Mouse (Mus musculus) liver, adult 2 months (tissue): Measurements from ENCODE around the gene Intu. TPM values are rescaled to one million over a fixed set of nuclear protein-coding genes. Genes with fewer than 3 reads are reported as not detected.

ENCODE experiments used
- DNase-seq: peaks from one replicate; pipeline ENCODE4 v3.0.0-alpha.2; 2011; ENCODE audit warnings: low read depth, low spot score; ENCODE audit errors: extremely low read depth
- H3K27ac ChIP-seq: fragments of 200-500 bp; replicated peaks from 2 replicates; pipeline ENCODE4 v1.5.1; 2012; ENCODE audit warnings: low read depth, mild to moderate bottlenecking, control low read depth, inconsistent platforms, low read length; ENCODE audit not compliant: insufficient read depth
- H3K27me3 ChIP-seq: fragments of 200-500 bp; 2 replicates; pipeline ENCODE4 v1.6.1; 2012; ENCODE audit warnings: mild to moderate bottlenecking, moderate library complexity, low read length, inconsistent platforms; ENCODE audit not compliant: control insufficient read depth, insufficient read depth
- H3K36me3 ChIP-seq: fragments of 200-500 bp; 2 replicates; pipeline ENCODE4 v1.6.1; 2012; ENCODE audit warnings: low read length, inconsistent platforms; ENCODE audit not compliant: control insufficient read depth, insufficient read depth
- H3K4me1 ChIP-seq: fragments of 200-500 bp; 2 replicates; pipeline ENCODE4 v1.6.1; 2011; ENCODE audit warnings: low read length; ENCODE audit not compliant: control insufficient read depth, insufficient read depth
- H3K4me3 ChIP-seq: fragments of 200-500 bp; 2 replicates; pipeline ENCODE4 v1.5.1; 2011; ENCODE audit warnings: low read depth, mild to moderate bottlenecking, control low read depth, low read length, moderate library complexity; ENCODE audit not compliant: insufficient read depth
- H3K79me2 ChIP-seq: fragments of 200-500 bp; 2 replicates; pipeline ENCODE4 v1.6.1; 2012; ENCODE audit warnings: inconsistent platforms, mild to moderate bottlenecking, low read length, moderate library complexity; ENCODE audit not compliant: control insufficient read depth, insufficient read depth
- H3K9ac ChIP-seq: fragments of 200-500 bp; 2 replicates; pipeline ENCODE4 v1.6.1; 2012; ENCODE audit warnings: low read depth, mild to moderate bottlenecking, control low read depth, inconsistent platforms, low read length
- CTCF ChIP-seq: fragments of 200-500 bp; IDR thresholded peaks from 2 replicates; pipeline ENCODE4 v1.5.1; 2011; ENCODE audit warnings: low read depth, low read length, control low read depth
- POLR2A ChIP-seq: fragments of 200-500 bp; IDR thresholded peaks from 2 replicates; pipeline ENCODE4 v1.6.1; 2011; ENCODE audit warnings: low read length, control low read depth; ENCODE audit not compliant: insufficient read depth; ENCODE audit errors: extremely low read depth
- WGBS: fragments of 180-500 bp; shearing (Covaris S2); methylation state at CpG from one replicate; pipeline ENCODE4 v1.1.7; 2018; 5-methylcytosine and 5-hydroxymethylcytosine counted together
- polyA plus RNA-seq: library from polyadenylated mRNA; depleted of rRNA; stranded (reverse); fragments of >200 nt; gene quantifications from 2 replicates; pipeline ENCODE4 v1.2.3, GENCODE M21; 2012
- total RNA-seq: library from RNA; depleted of rRNA; stranded (reverse); fragments of >200 nt; gene quantifications from 2 replicates; pipeline ENCODE4 v1.2.3, GENCODE M21; 2014

Gene Intu
- total and polyA plus RNA-seq, 2 experiments: 0.82 to 2.2 TPM

GRCm38 (mm10) chr3:40532256-40532655 lies 1.2 kb downstream of the Intu start:
- H3K4me3 ChIP-seq: no peak overlapping the region
- no peak overlapping the region for H3K9ac ChIP-seq
- TF ChIP-seq POLR2A (no peak), CTCF (no peak)
- peaks cover 4% of the 10 kb centered on the region; the same call in 1 of the 2 replicates for H3K4me1 ChIP-seq
- H3K79me2 ChIP-seq: no peaks in the 10 kb centered on the region
- H3K27me3 ChIP-seq: peaks cover 2% of the 10 kb centered on the region; the same call in 1 of the 2 replicates
- 65% methylated on average over 11 of the region's 11 CpGs for WGBS
- H3K36me3 ChIP-seq: no peaks in the 10 kb centered on the region
- DNase-seq: no peak
- no peak overlapping the region for H3K27ac ChIP-seq

DNA sequence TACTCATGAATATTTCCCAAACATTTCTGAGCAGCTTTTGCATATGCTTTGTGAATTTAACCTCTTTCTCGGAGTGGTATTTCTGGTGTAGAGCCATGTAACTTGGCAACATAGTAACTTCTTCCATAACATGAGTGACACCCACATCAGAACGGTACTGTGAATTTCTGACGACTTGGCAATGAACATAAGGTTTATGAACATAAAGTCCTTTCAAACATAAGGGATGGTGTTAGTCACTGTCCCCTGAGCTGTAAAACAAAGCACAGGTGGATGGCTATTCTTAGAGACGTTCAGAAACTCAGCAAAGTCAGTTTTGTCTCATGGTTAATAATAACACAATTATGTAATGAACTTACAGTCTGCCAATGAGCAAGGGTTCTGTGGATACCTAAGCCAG lies 3.1 kb downstream of the Intu start:
- TF ChIP-seq CTCF (no peak), POLR2A (no peak)
- H3K36me3 ChIP-seq: no peaks in the 10 kb centered on the region
- WGBS: 70% methylated on average over 4 of the region's 4 CpGs
- no peaks in the 10 kb centered on the region for H3K79me2 ChIP-seq
- H3K4me1 ChIP-seq: peaks cover 4% of the 10 kb centered on the region; the same call in 1 of the 2 replicates
- H3K4me3 ChIP-seq: no peak overlapping the region
- H3K27ac ChIP-seq: no peak overlapping the region
- peaks cover 2% of the 10 kb centered on the region; the same call in 1 of the 2 replicates for H3K27me3 ChIP-seq
- no peak overlapping the region for H3K9ac ChIP-seq
- DNase-seq: no peak

- DNase-seq: peak; percentile 51
- no peaks in the 10 kb centered on the region for H3K36me3 ChIP-seq
- peak overlapping the region; percentile 91 for H3K9ac ChIP-seq
- TF ChIP-seq POLR2A (no peak), CTCF (no peak)
- H3K4me3 ChIP-seq: peak overlapping the region; percentile 99
- H3K79me2 ChIP-seq: no peaks in the 10 kb centered on the region
- no peaks in the 10 kb centered on the region for H3K27me3 ChIP-seq
- no peak overlapping the region for H3K27ac ChIP-seq
- WGBS: 3% methylated on average over 45 of the region's 45 CpGs
- H3K4me1 ChIP-seq: no peaks in the 10 kb centered on the region
Measured at GRCm38 (mm10) chr3:40540567-40541554, 9.8 kb downstream of the Intu start.

DNA sequence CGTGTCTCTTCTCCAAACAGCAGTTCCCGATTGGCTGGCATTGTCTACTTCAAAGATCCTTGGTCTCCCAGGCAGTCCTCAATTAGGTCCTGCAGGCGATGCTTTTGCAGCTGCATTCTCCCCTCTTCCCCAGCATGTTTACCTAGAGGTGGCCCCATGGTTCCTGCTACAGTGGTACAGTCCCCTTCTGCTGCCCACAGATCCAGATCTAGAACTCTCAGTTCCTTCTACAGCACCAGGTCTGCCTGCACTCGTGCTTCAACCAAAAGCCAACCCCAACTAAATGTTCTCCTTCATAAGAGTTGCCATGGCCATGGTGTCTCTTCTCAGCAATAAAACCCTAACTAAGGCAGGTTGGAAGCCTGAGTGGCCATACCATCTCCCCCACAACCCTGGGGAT lies 15.5 kb downstream of the Intu start:
- DNase-seq: no peak
- no peak overlapping the region for H3K9ac ChIP-seq
- TF ChIP-seq CTCF: no peak
- no peak for TF ChIP-seq POLR2A
- no peaks in the 10 kb centered on the region for H3K4me1 ChIP-seq
- 93% methylated on average over 4 of the region's 4 CpGs for WGBS
- no peaks in the 10 kb centered on the region for H3K36me3 ChIP-seq
- H3K4me3 ChIP-seq: no peak overlapping the region
- H3K27ac ChIP-seq: no peak overlapping the region
- no peaks in the 10 kb centered on the region for H3K79me2 ChIP-seq
- no peaks in the 10 kb centered on the region for H3K27me3 ChIP-seq

GRCm38 (mm10) chr3:40652941-40653352 lies 121.9 kb downstream of the Intu start:
- Histone ChIP-seq H3K79me2 (no peaks in the 10 kb centered on the region), H3K4me3 (no peak overlapping the region), H3K9ac (no peak overlapping the region), H3K4me1 (no peaks in the 10 kb centered on the region), H3K36me3 (no peaks in the 10 kb centered on the region), H3K27ac (no peak overlapping the region), H3K27me3 (no peaks in the 10 kb centered on the region)
- WGBS: 77% methylated on average over 10 of the region's 10 CpGs
- TF ChIP-seq CTCF (no peak), POLR2A (no peak)
- no peak for DNase-seq

- TF ChIP-seq POLR2A (no peak), CTCF (no peak)
- Histone ChIP-seq H3K79me2 (no peaks in the 10 kb centered on the region), H3K4me3 (no peak overlapping the region), H3K4me1 (no peaks in the 10 kb centered on the region), H3K36me3 (no peaks in the 10 kb centered on the region), H3K27me3 (no peaks in the 10 kb centered on the region), H3K9ac (no peak overlapping the region), H3K27ac (no peak overlapping the region)
- DNase-seq: no peak
- WGBS: 93% methylated on average over 16 of the region's 16 CpGs
Measured at GRCm38 (mm10) chr3:40653582-40653981, 122.5 kb downstream of the Intu start.
